Mouse (Mus musculus) lung, embryonic 14.5 days (tissue): ENCODE data around the gene Csf1. TPM values are rescaled to one million over a fixed set of nuclear protein-coding genes. Genes with fewer than 3 reads are reported as not detected.

ENCODE experiments used
- ATAC-seq: fragments of 200-750 bp; cut with Nextera tagmentation; 2 replicates; pipeline ENCODE4 v1.8.0; 2017; ENCODE audit warnings: mild to moderate bottlenecking, moderate TSS enrichment, moderate library complexity; ENCODE audit not compliant: insufficient read depth
- DNase-seq: peaks from one replicate; pipeline ENCODE4 v3.0.0-alpha.2; 2015
- H3K27ac ChIP-seq: fragments of 300-500 bp; sonication (generic); 2 replicates; pipeline ENCODE4 v1.5.1; 2014; ENCODE audit warnings: low read depth, mild to moderate bottlenecking, moderate library complexity
- H3K27me3 ChIP-seq: fragments of 300-500 bp; sonication (generic); 2 replicates; pipeline ENCODE4 v1.6.1; 2014; ENCODE audit warnings: low read length, control low read depth; ENCODE audit not compliant: insufficient read depth
- H3K36me3 ChIP-seq: fragments of 300-500 bp; sonication (generic); 2 replicates; pipeline ENCODE4 v1.6.1; 2014; ENCODE audit warnings: control low read depth; ENCODE audit not compliant: insufficient read depth
- H3K4me1 ChIP-seq: fragments of 300-500 bp; sonication (generic); 2 replicates; pipeline ENCODE4 v1.6.1; 2014; ENCODE audit warnings: antibody characterized with exemption, control low read depth; ENCODE audit not compliant: insufficient read depth
- H3K4me2 ChIP-seq: fragments of 300-500 bp; sonication (generic); 2 replicates; pipeline ENCODE4 v1.6.1; 2014; ENCODE audit warnings: mild to moderate bottlenecking
- H3K4me3 ChIP-seq: fragments of 300-500 bp; sonication (generic); 2 replicates; pipeline ENCODE4 v1.5.1; 2014; ENCODE audit warnings: low read depth, low read length
- H3K9ac ChIP-seq: fragments of 300-500 bp; sonication (generic); 2 replicates; pipeline ENCODE4 v1.6.1; 2014
- H3K9me3 ChIP-seq: fragments of 300-500 bp; sonication (generic); 2 replicates; pipeline ENCODE4 v1.6.1; 2016; ENCODE audit warnings: low read depth, low read length, control low read depth
- CTCF ChIP-seq: IDR thresholded peaks from 2 replicates; pipeline ENCODE4 v1.5.1; 2016; ENCODE audit warnings: antibody characterized with exemption, low read depth
- WGBS: fragments of 180-500 bp; shearing (Covaris S2); extraction: QIAGEN DNeasy Blood & Tissue Kit; methylation state at CpG from one replicate; pipeline ENCODE4 v1.1.7; 2014; 5-methylcytosine and 5-hydroxymethylcytosine counted together
- polyA plus RNA-seq: library from polyadenylated mRNA; unstranded; fragments of >200 nt; fragmentation: Nextera tagmentation; extraction: Ambion mirVana; gene quantifications from 2 replicates; pipeline ENCODE4 v1.2.1, GENCODE M21; 2014

Csf1 gene
- polyA plus RNA-seq, 1 experiment from 2014 or later: 9.3 TPM

GRCm38 (mm10) chr3:107788885-107789284 lies 28.6 kb upstream of the Csf1 start:
- TF ChIP-seq CTCF: no peak
- ATAC-seq (no peak), DNase-seq (no peak)
- Histone ChIP-seq H3K4me2 (no peak overlapping the region), H3K27me3 (no peaks in the 10 kb centered on the region), H3K4me3 (no peak overlapping the region), H3K27ac (no peak overlapping the region), H3K9me3 (no peaks in the 10 kb centered on the region), H3K9ac (no peak overlapping the region), H3K36me3 (no peaks in the 10 kb centered on the region), H3K4me1 (peaks cover 19% of the 10 kb centered on the region)
- WGBS: 73% methylated on average over 3 of the region's 3 CpGs

- WGBS: 59% methylated on average over 15 of the region's 15 CpGs
- DNase-seq: peak; percentile 67
- no peak overlapping the region for H3K9ac ChIP-seq
- TF ChIP-seq CTCF: no peak
- peak overlapping the region; percentile 22; the same call in 1 of the 2 replicates for H3K27ac ChIP-seq
- no peaks in the 10 kb centered on the region for H3K27me3 ChIP-seq
- peaks cover 16% of the 10 kb centered on the region for H3K4me1 ChIP-seq
- peak; percentile 37; the same call in 1 of the 2 replicates for ATAC-seq
- no peaks in the 10 kb centered on the region for H3K9me3 ChIP-seq
- H3K36me3 ChIP-seq: no peaks in the 10 kb centered on the region
- H3K4me3 ChIP-seq: no peak overlapping the region
- no peak overlapping the region for H3K4me2 ChIP-seq
Measured at GRCm38 (mm10) chr3:107787613-107788501, 27.6 kb upstream of the Csf1 start.

GRCm38 (mm10) chr3:107786980-107787612 lies 26.8 kb upstream of the Csf1 start:
- ATAC-seq (peak; percentile 45; the same call in 1 of the 2 replicates), DNase-seq (peak; percentile 45)
- Histone ChIP-seq H3K27ac (peak overlapping the region; percentile 22; the same call in 1 of the 2 replicates), H3K4me1 (peaks cover 16% of the 10 kb centered on the region), H3K4me2 (no peak overlapping the region), H3K9ac (no peak overlapping the region), H3K9me3 (no peaks in the 10 kb centered on the region), H3K36me3 (no peaks in the 10 kb centered on the region), H3K4me3 (no peak overlapping the region), H3K27me3 (no peaks in the 10 kb centered on the region)
- WGBS: 33% methylated on average over 11 of the region's 11 CpGs
- TF ChIP-seq CTCF: no peak

GRCm38 (mm10) chr3:107786344-107786743 lies 26.1 kb upstream of the Csf1 start:
- no peak for DNase-seq
- Histone ChIP-seq H3K4me3 (no peak overlapping the region), H3K9me3 (no peaks in the 10 kb centered on the region), H3K4me1 (peaks cover 16% of the 10 kb centered on the region), H3K36me3 (no peaks in the 10 kb centered on the region), H3K27me3 (no peaks in the 10 kb centered on the region), H3K9ac (no peak overlapping the region), H3K27ac (no peak overlapping the region), H3K4me2 (no peak overlapping the region)
- ATAC-seq: no peak
- WGBS: 90% methylated on average over 1 of the region's 1 CpGs
- no peak for TF ChIP-seq CTCF

- ATAC-seq: no peak
- Histone ChIP-seq H3K4me1 (peaks cover 16% of the 10 kb centered on the region), H3K27ac (no peak overlapping the region), H3K27me3 (no peaks in the 10 kb centered on the region), H3K9me3 (no peaks in the 10 kb centered on the region), H3K36me3 (no peaks in the 10 kb centered on the region), H3K9ac (no peak overlapping the region), H3K4me3 (no peak overlapping the region), H3K4me2 (no peak overlapping the region)
- TF ChIP-seq CTCF: no peak
- DNase-seq: no peak
- WGBS: 66% methylated on average over 4 of the region's 4 CpGs
Measured at GRCm38 (mm10) chr3:107785546-107785945, 25.3 kb upstream of the Csf1 start.

- Histone ChIP-seq H3K4me2 (no peak overlapping the region), H3K4me3 (no peak overlapping the region), H3K9me3 (no peaks in the 10 kb centered on the region), H3K27ac (no peak overlapping the region), H3K4me1 (peaks cover 15% of the 10 kb centered on the region), H3K36me3 (no peaks in the 10 kb centered on the region), H3K9ac (no peak overlapping the region), H3K27me3 (no peaks in the 10 kb centered on the region)
- DNase-seq: no peak
- ATAC-seq: no peak
- 88% methylated on average over 3 of the region's 3 CpGs for WGBS
- no peak for TF ChIP-seq CTCF
Measured at GRCm38 (mm10) chr3:107783315-107783714, 23.0 kb upstream of the Csf1 start.

- H3K4me2 ChIP-seq: no peak overlapping the region
- H3K4me3 ChIP-seq: no peak overlapping the region
- H3K4me1 ChIP-seq: 0 out of 2 replicates have a peak, but pooled peaks cover 2% of the 10 kb centered on the region
- no peaks in the 10 kb centered on the region for H3K9me3 ChIP-seq
- no peaks in the 10 kb centered on the region for H3K27me3 ChIP-seq
- H3K36me3 ChIP-seq: no peaks in the 10 kb centered on the region
- H3K27ac ChIP-seq: no peak overlapping the region
- DNase-seq: no peak
- H3K9ac ChIP-seq: no peak overlapping the region
- 84% methylated on average over 5 of the region's 5 CpGs for WGBS
- ATAC-seq: no peak
- no peak for TF ChIP-seq CTCF
Measured at GRCm38 (mm10) chr3:107781304-107781703, 21.0 kb upstream of the Csf1 start.
